In genomic region chr19:6140374-6140677, GRCm38 (mm10) we compare ENCODE assay signal across 8 mouse cellular contexts. TPM values are rescaled to one million over a fixed set of nuclear protein-coding genes. Genes with fewer than 3 reads are reported as not detected.
DNase-seq lines count a peak whose midpoint lies in the region; ATAC-seq and TF ChIP-seq lines count a peak whose summit lies in the region.

No protein-coding gene starts in this region.

- 0 out of 2 replicates have a peak, but pooled peaks cover 4% of the 10 kb centered on the region for H3K4me1 ChIP-seq in kidney, adult 2 months (ENCODE audit: control insufficient read depth, insufficient read depth, low read length)
- no peaks in the 10 kb centered on the region for H3K4me1 ChIP-seq in brown adipose tissue, adult 24 weeks (ENCODE audit: control insufficient read depth, insufficient read depth, insufficient read length, low read length)
- peaks cover 19% of the 10 kb centered on the region for H3K4me1 ChIP-seq in hindbrain, embryonic 15.5 days (replicated peaks)
- peaks cover 14% of the 10 kb centered on the region for H3K4me1 ChIP-seq in midbrain, embryonic 15.5 days

- peak overlapping the region; percentile 89 for H3K9ac ChIP-seq in hindbrain, embryonic 15.5 days
- H3K9ac ChIP-seq in midbrain, embryonic 15.5 days, result peak overlapping the region; percentile 85

- TF ChIP-seq POLR2A in kidney, adult 2 months (IDR thresholded peaks at IDR 0.05; ENCODE audit: low read depth, low read length), result no peak

- 2% methylated on average over 16 of the region's 16 CpGs for WGBS in kidney, adult 2 months
- WGBS in hindbrain, embryonic 15.5 days, result 7% methylated on average over 16 of the region's 16 CpGs
- 7% methylated on average over 16 of the region's 16 CpGs for WGBS in midbrain, embryonic 15.5 days

- no peak for ATAC-seq in hindbrain, embryonic 15.5 days (ENCODE audit: low FRiP score, low read depth)
- ATAC-seq in midbrain, embryonic 15.5 days (replicated peaks), result no peak

- no peaks in the 10 kb centered on the region for H3K36me3 ChIP-seq in kidney, adult 2 months (ENCODE audit: control insufficient read depth, insufficient read depth, low read length)
- peaks cover 11% of the 10 kb centered on the region; the same call in 1 of the 2 replicates for H3K36me3 ChIP-seq in hindbrain, embryonic 15.5 days
- peaks cover 12% of the 10 kb centered on the region; the same call in 1 of the 2 replicates for H3K36me3 ChIP-seq in midbrain, embryonic 15.5 days (replicated peaks)

- peak overlapping the region; percentile 88 for H3K4me2 ChIP-seq in hindbrain, embryonic 15.5 days
- peak overlapping the region; percentile 80 for H3K4me2 ChIP-seq in midbrain, embryonic 15.5 days

- no peak for DNase-seq in kidney, adult 2 months
- DNase-seq in kidney, postnatal 14 days, result no peak
- no peak for DNase-seq in B cell, adult 2 months
- no peak for DNase-seq in c-Kit-positive CD71-positive TER-119-positive erythroid progenitor cells, embryonic 14.5 days (ENCODE audit: low spot score)
- DNase-seq in frontal cortex, postnatal 25 days (ENCODE audit: low spot score in 2 of 2), result no peak

- no peaks in the 10 kb centered on the region for H3K27me3 ChIP-seq in kidney, adult 2 months (replicated peaks; ENCODE audit: control insufficient read depth, insufficient read depth, low read length)
- H3K27me3 ChIP-seq in hindbrain, embryonic 15.5 days, result no peaks in the 10 kb centered on the region
- H3K27me3 ChIP-seq in midbrain, embryonic 15.5 days (replicated peaks), result no peaks in the 10 kb centered on the region

- TF ChIP-seq CTCF in kidney, adult 2 months (conservative IDR thresholded peaks at IDR 0.05; ENCODE audit: insufficient read depth, insufficient read length, low read depth, low read length), result no peak

- H3K4me3 ChIP-seq in kidney, adult 2 months (ENCODE audit: insufficient read depth, low read depth, low read length), result peak overlapping the region; percentile 84
- peak overlapping the region; percentile 90 for H3K4me3 ChIP-seq in brown adipose tissue, adult 24 weeks (ENCODE audit: insufficient read depth, low read depth, low read length)
- H3K4me3 ChIP-seq in hindbrain, embryonic 15.5 days, result peak overlapping the region; percentile 74
- H3K4me3 ChIP-seq in midbrain, embryonic 15.5 days, result peak overlapping the region; percentile 68

- H3K27ac ChIP-seq in kidney, adult 2 months (ENCODE audit: insufficient read depth, low read depth, low read length), result peak overlapping the region; percentile 77
- peak overlapping the region; percentile 92 for H3K27ac ChIP-seq in brown adipose tissue, adult 24 weeks (replicated peaks; ENCODE audit: low read depth, low read length)
- H3K27ac ChIP-seq in hindbrain, embryonic 15.5 days (replicated peaks), result peak overlapping the region; percentile 99
- H3K27ac ChIP-seq in midbrain, embryonic 15.5 days, result peak overlapping the region; percentile 99

- H3K9me3 ChIP-seq in hindbrain, embryonic 15.5 days, result no peaks in the 10 kb centered on the region
- no peaks in the 10 kb centered on the region for H3K9me3 ChIP-seq in midbrain, embryonic 15.5 days

RNA-seq across cellular contexts. Expression of gene Batf2, which starts 0.5 kb away (rescaled TPM):
- 4.8 and 5.5 TPM in 2 replicates for polyA plus RNA-seq in kidney, adult 2 months (2012; rRNA removed)
- polyA plus RNA-seq in brown adipose tissue, adult 24 weeks (2012; ENCODE audit: insufficient read depth, insufficient read length, missing spikeins), result 1.2 TPM in 1 of 2 replicates, not detected in the other
- not detected in 2 replicates for polyA plus RNA-seq in hindbrain, embryonic 15.5 days (2015; fragmentation: Nextera tagmentation; extraction: Ambion mirVana)
- polyA plus RNA-seq in midbrain, embryonic 15.5 days (2015; fragmentation: Nextera tagmentation; extraction: Ambion mirVana), result 0.20 TPM in 1 of 2 replicates, not detected in the other

RNA-seq across cellular contexts. Expression of gene Arl2, which starts 1.0 kb away (rescaled TPM):
- 144 and 157 TPM in 2 replicates for polyA plus RNA-seq in kidney, adult 2 months (2012; rRNA removed)
- polyA plus RNA-seq in brown adipose tissue, adult 24 weeks (2012; ENCODE audit: insufficient read depth, insufficient read length, missing spikeins), result 45.8 and 62.3 TPM in 2 replicates
- polyA plus RNA-seq in hindbrain, embryonic 15.5 days (2015; fragmentation: Nextera tagmentation; extraction: Ambion mirVana), result 141 and 147 TPM in 2 replicates
- 146 and 150 TPM in 2 replicates for polyA plus RNA-seq in midbrain, embryonic 15.5 days (2015; fragmentation: Nextera tagmentation; extraction: Ambion mirVana)

RNA-seq across cellular contexts. Expression of gene Snx15, which starts 12.2 kb away (rescaled TPM):
- 28.7 and 35.0 TPM in 2 replicates for polyA plus RNA-seq in kidney, adult 2 months (2012; rRNA removed)
- 13.3 and 13.6 TPM in 2 replicates for polyA plus RNA-seq in brown adipose tissue, adult 24 weeks (2012; ENCODE audit: insufficient read depth, insufficient read length, missing spikeins)
- polyA plus RNA-seq in hindbrain, embryonic 15.5 days (2015; fragmentation: Nextera tagmentation; extraction: Ambion mirVana), result 61.7 and 65.4 TPM in 2 replicates
- polyA plus RNA-seq in midbrain, embryonic 15.5 days (2015; fragmentation: Nextera tagmentation; extraction: Ambion mirVana), result 59.1 and 65.6 TPM in 2 replicates

RNA-seq across cellular contexts. Expression of gene Sac3d1, which starts 21.9 kb away (rescaled TPM):
- 23.8 and 30.3 TPM in 2 replicates for polyA plus RNA-seq in kidney, adult 2 months (2012; rRNA removed)
- 5.7 and 6.8 TPM in 2 replicates for polyA plus RNA-seq in brown adipose tissue, adult 24 weeks (2012; ENCODE audit: insufficient read depth, insufficient read length, missing spikeins)
- 50.2 and 57.5 TPM in 2 replicates for polyA plus RNA-seq in hindbrain, embryonic 15.5 days (2015; fragmentation: Nextera tagmentation; extraction: Ambion mirVana)
- polyA plus RNA-seq in midbrain, embryonic 15.5 days (2015; fragmentation: Nextera tagmentation; extraction: Ambion mirVana), result 48.3 and 51.2 TPM in 2 replicates

RNA-seq across cellular contexts. Expression of gene Naaladl1, which starts 34.7 kb away (rescaled TPM):
- polyA plus RNA-seq in kidney, adult 2 months (2012; rRNA removed), result 2.0 and 2.1 TPM in 2 replicates
- polyA plus RNA-seq in brown adipose tissue, adult 24 weeks (2012; ENCODE audit: insufficient read depth, insufficient read length, missing spikeins), result not detected in 2 replicates
- polyA plus RNA-seq in hindbrain, embryonic 15.5 days (2015; fragmentation: Nextera tagmentation; extraction: Ambion mirVana), result 0.54 and 0.60 TPM in 2 replicates
- 0.41 and 0.53 TPM in 2 replicates for polyA plus RNA-seq in midbrain, embryonic 15.5 days (2015; fragmentation: Nextera tagmentation; extraction: Ambion mirVana)
